Mouse (Mus musculus) CH12.LX (cell line): ENCODE results near the gene Slc39a13. TPM values are rescaled to one million over a fixed set of nuclear protein-coding genes. Genes with fewer than 3 reads are reported as not detected.
A peak's percentile ranks its signal among the peaks of the same experiment; 100 is the strongest.

ENCODE experiments used
- DNase-seq: peaks from one replicate; pipeline ENCODE4 v3.0.0-alpha.2; 2013; ENCODE audit errors: extremely low read depth
- H3K27ac ChIP-seq: 2 replicates; pipeline ENCODE4 v1.5.1; 2012; ENCODE audit warnings: low read depth, mild to moderate bottlenecking, control low read depth, moderate library complexity; ENCODE audit not compliant: insufficient read depth
- H3K27me3 ChIP-seq: replicated peaks from 2 replicates; pipeline ENCODE3; 2012; ENCODE audit warnings: inconsistent platforms
- H3K36me3 ChIP-seq, 2 experiments: replicated peaks in 1 of 2; 2 replicates each; pipeline versions ENCODE3 to v1.6.1; 2012; ENCODE audit warnings: inconsistent platforms in 1 of 2, low read length in 1 of 2, mild to moderate bottlenecking in 1 of 2, mixed read lengths in 1 of 2, moderate library complexity in 1 of 2; ENCODE audit not compliant: control insufficient read depth in 1 of 2, insufficient read depth in 1 of 2
- H3K4me1 ChIP-seq, 2 experiments: 2 replicates each; pipeline ENCODE4 v1.6.1; 2012; ENCODE audit warnings: inconsistent platforms in 1 of 2, moderate library complexity in 1 of 2; ENCODE audit not compliant: insufficient read depth in 2 of 2, control insufficient read depth in 1 of 2
- H3K4me2 ChIP-seq: 2 replicates; pipeline ENCODE4 v1.6.1; 2012; ENCODE audit warnings: low read depth, mild to moderate bottlenecking, control low read depth; ENCODE audit not compliant: poor library complexity, insufficient read depth, severe bottlenecking
- H3K4me3 ChIP-seq, 3 experiments: fragments of 150-350 bp in 1 of 3; sonication (generic) in 1 of 3; replicated peaks in 1 of 3; 2 replicates each; pipeline versions ENCODE3 to v1.5.1; 2011 to 2012; ENCODE audit warnings: low read depth in 2 of 3, low read length in 2 of 3, mild to moderate bottlenecking in 2 of 3, moderate library complexity in 2 of 3, control low read depth in 1 of 3, improper control_type of control experiment in 1 of 3, inconsistent platforms in 1 of 3, mixed read lengths in 1 of 3; ENCODE audit not compliant: poor library complexity in 1 of 3
- H3K79me2 ChIP-seq: replicated peaks from 2 replicates; pipeline ENCODE4 v1.6.1; 2012; ENCODE audit warnings: mild to moderate bottlenecking, moderate library complexity; ENCODE audit not compliant: control insufficient read depth, poor library complexity, insufficient read depth, severe bottlenecking; ENCODE audit errors: extremely low read depth
- H3K9ac ChIP-seq: 2 replicates; pipeline ENCODE4 v1.6.1; 2012; ENCODE audit warnings: low read depth, mild to moderate bottlenecking, control low read depth, moderate library complexity; ENCODE audit not compliant: insufficient read depth
- H3K9me3 ChIP-seq: replicated peaks from 2 replicates; pipeline ENCODE3; 2012; ENCODE audit warnings: low read length, inconsistent platforms, mixed read lengths
- BHLHE40 ChIP-seq: IDR thresholded peaks from 2 replicates; pipeline ENCODE4 v1.6.1; 2011; ENCODE audit warnings: mild to moderate bottlenecking, low read depth, low read length, improper control_type of control experiment
- CHD1 ChIP-seq: IDR thresholded peaks from 2 replicates; pipeline ENCODE4 v1.6.1; 2012; ENCODE audit warnings: low read depth, low read length, improper control_type of control experiment, inconsistent platforms
- CTCF ChIP-seq, 2 experiments: IDR thresholded peaks in 1 of 2; conservative IDR thresholded peaks in 1 of 2; 2 replicates each; pipeline ENCODE4 v1.5.1; 2011 to 2012; ENCODE audit warnings: low read depth in 2 of 2, low read length in 2 of 2, improper control_type of control experiment in 1 of 2, inconsistent platforms in 1 of 2, mild to moderate bottlenecking in 1 of 2, moderate library complexity in 1 of 2
- ELF1 ChIP-seq: IDR thresholded peaks from 2 replicates; pipeline ENCODE4 v1.6.1; 2014; ENCODE audit warnings: low read depth, mild to moderate bottlenecking, inconsistent platforms, low read length, improper control_type of control experiment
- EP300 ChIP-seq: IDR thresholded peaks from 2 replicates; pipeline ENCODE4 v1.6.1; 2011; ENCODE audit warnings: low read length, improper control_type of control experiment
- ETS1 ChIP-seq: conservative IDR thresholded peaks from 2 replicates; pipeline ENCODE4 v1.6.1; 2012; ENCODE audit warnings: low read depth, mild to moderate bottlenecking, inconsistent platforms, low read length, improper control_type of control experiment, moderate library complexity
- JUND ChIP-seq: conservative IDR thresholded peaks from 2 replicates; pipeline ENCODE4 v1.6.1; 2011; ENCODE audit warnings: low read depth, low read length, improper control_type of control experiment
- KAT2A ChIP-seq: IDR thresholded peaks from 2 replicates; pipeline ENCODE4 v1.6.1; 2012; ENCODE audit warnings: low read length, improper control_type of control experiment, inconsistent platforms; ENCODE audit not compliant: insufficient replicate concordance
- MYC ChIP-seq: IDR thresholded peaks from 2 replicates; pipeline ENCODE4 v1.6.1; 2011; ENCODE audit warnings: low read depth, mild to moderate bottlenecking, improper control_type of control experiment, low read length
- NELFE ChIP-seq: IDR thresholded peaks from 2 replicates; pipeline ENCODE4 v1.6.1; 2011; ENCODE audit warnings: low read depth, low read length, improper control_type of control experiment
- RAD21 ChIP-seq: IDR thresholded peaks from 2 replicates; pipeline ENCODE4 v1.6.1; 2011; ENCODE audit warnings: low read depth, mild to moderate bottlenecking, low read length, improper control_type of control experiment, moderate library complexity
- TBP ChIP-seq: conservative IDR thresholded peaks from 2 replicates; pipeline ENCODE4 v1.6.1; 2011; ENCODE audit warnings: low read depth, low read length, improper control_type of control experiment
- TCF12 ChIP-seq: IDR thresholded peaks from 2 replicates; pipeline ENCODE4 v1.6.1; 2014; ENCODE audit warnings: low read depth, mild to moderate bottlenecking, inconsistent platforms, low read length, improper control_type of control experiment
- USF2 ChIP-seq: conservative IDR thresholded peaks from 2 replicates; pipeline ENCODE4 v1.6.1; 2011; ENCODE audit warnings: low read depth, low read length, improper control_type of control experiment
- ZKSCAN1 ChIP-seq: IDR thresholded peaks from 2 replicates; pipeline ENCODE4 v1.6.1; 2012; ENCODE audit warnings: low read depth, inconsistent platforms, low read length, improper control_type of control experiment, borderline replicate concordance
- ZNF384 ChIP-seq: IDR thresholded peaks from 2 replicates; pipeline ENCODE4 v1.6.1; 2012; ENCODE audit warnings: low read depth, low read length, improper control_type of control experiment, inconsistent platforms
- dilution Hi-C: fragments of 300-500 bp; cut with MboI; formaldehyde crosslinking; loops from 2 replicates; pipeline ENCODE4 v1.14.3; 2020; ENCODE audit warnings: low sequenced_read_pairs; ENCODE audit not compliant: extremely low pct_unique_long_range_greater_than_20kb, extremely low pct_ligation_motif_present
- in situ Hi-C: fragments of 300-500 bp; cut with MboI; formaldehyde crosslinking; loops from 3 replicates; pipeline ENCODE4 v1.14.3; 2019; ENCODE audit warnings: low sequenced_read_pairs, low pct_ligation_motif_present, low pct_unique_long_range_greater_than_20kb, mixed read lengths
- polyA plus RNA-seq: library from polyadenylated mRNA; unstranded; fragments of >175 nt; gene quantifications from 2 replicates; pipeline ENCODE4 v1.2.1, GENCODE M21; 2012; ENCODE audit warnings: low read depth; ENCODE audit not compliant: insufficient read length
- total RNA-seq, 2 experiments: library from RNA; depleted of rRNA; stranded (reverse); fragments of 300-350 nt in 1 of 2; fragments of >200 nt in 1 of 2; gene quantifications; 2 replicates each; pipeline ENCODE4 v1.2.3; 2012 to 2014

Slc39a13 gene
- total and polyA plus RNA-seq, 3 experiments, result 3.5 to 7.5 (median 7.2) TPM

GRCm38 (mm10) chr2:91084179-91084820, 14.1 kb upstream of the Slc39a13 start:
- Histone ChIP-seq H3K4me2 (no peak overlapping the region), H3K4me1 (peaks cover 39 to 82% of the 10 kb centered on the region in 2 experiments), H3K27me3 (no peaks in the 10 kb centered on the region), H3K79me2 (no peaks in the 10 kb centered on the region), H3K9me3 (no peaks in the 10 kb centered on the region), H3K36me3 (no peaks in the 10 kb centered on the region), H3K4me3 (no peak overlapping the region), H3K9ac (no peak overlapping the region), H3K27ac (no peak overlapping the region)
- TF ChIP-seq EP300, result no peak
- TF ChIP-seq CTCF (conservative IDR thresholded peaks at IDR 0.05 in 1 of 2, IDR thresholded peaks at IDR 0.05 in 1 of 2; ENCODE audit: low read depth in 2 of 2, low read length in 2 of 2), result no peak
- TF ChIP-seq MYC, result no peak
- no peak for TF ChIP-seq JUND
- no peak for TF ChIP-seq ZNF384
- TF ChIP-seq TCF12, result no peak
- no peak for TF ChIP-seq CHD1
- TF ChIP-seq KAT2A, result no peak
- TF ChIP-seq RAD21, result no peak
- no peak for TF ChIP-seq ETS1
- dilution Hi-C loops, result no loop called here
- in situ Hi-C loops, result no loop called here
- DNase-seq, result no peak

- no peaks in the 10 kb centered on the region for H3K79me2 ChIP-seq
- H3K36me3 ChIP-seq, result no peaks in the 10 kb centered on the region
- peak overlapping the region; percentile 1 to 47 (median 26) for H3K4me3 ChIP-seq
- no peaks in the 10 kb centered on the region for H3K27me3 ChIP-seq
- dilution Hi-C loops (no loop called here), in situ Hi-C loops (no loop called here)
- H3K4me2 ChIP-seq, result peak overlapping the region; percentile 4
- DNase-seq, result no peak
- peaks cover 41 to 85% of the 10 kb centered on the region in 2 experiments for H3K4me1 ChIP-seq
- no peak for TF ChIP-seq USF2
- no peak for TF ChIP-seq TCF12
- TF ChIP-seq ZKSCAN1, result no peak
- TF ChIP-seq TBP, result no peak
- no peak for TF ChIP-seq NELFE
- TF ChIP-seq ELF1, result no peak
- TF ChIP-seq BHLHE40, result no peak
- H3K9ac ChIP-seq, result peak overlapping the region; percentile 15
- peak overlapping the region; percentile 29 for H3K27ac ChIP-seq
- H3K9me3 ChIP-seq, result no peaks in the 10 kb centered on the region
These were observed 13.2 kb upstream of the Slc39a13 start for GRCm38 (mm10) chr2:91083366-91083940.
